Mouse (Mus musculus) stomach, postnatal 0 days (tissue): ENCODE results near the gene Foxs1.

Source experiments
- CTCF ChIP-seq: IDR thresholded peaks from 2 replicates; pipeline ENCODE4 v1.5.1; 2016; ENCODE audit warnings: antibody characterized with exemption, low read depth, mild to moderate bottlenecking, moderate library complexity
- EP300 ChIP-seq: optimal IDR thresholded peaks from 2 replicates; pipeline ENCODE3; 2016; ENCODE audit warnings: antibody characterized with exemption

- TF ChIP-seq CTCF (no peak), EP300 (no peak)
These were observed 21.6 kb downstream of the Foxs1 start for GRCm38 (mm10) chr2:152911432-152911831.
